Mouse (Mus musculus) brain, embryonic 14.5 days (tissue): ENCODE measurements around the gene Cbr3. TPM values are rescaled to one million over a fixed set of nuclear protein-coding genes. Genes with fewer than 3 reads are reported as not detected.

Experiments used
- DNase-seq: peaks from one replicate; pipeline ENCODE4 v3.0.0-alpha.2; 2011; ENCODE audit warnings: low read depth
- CTCF ChIP-seq: fragments of 200-500 bp; IDR thresholded peaks from 2 replicates; pipeline ENCODE4 v1.5.1; 2012; ENCODE audit warnings: inconsistent platforms, mild to moderate bottlenecking, moderate library complexity, borderline replicate concordance; ENCODE audit not compliant: insufficient read depth, insufficient read length; ENCODE audit errors: extremely low read depth
- POLR2A ChIP-seq: fragments of 200-500 bp; IDR thresholded peaks from 2 replicates; pipeline ENCODE4 v1.6.1; 2012; ENCODE audit warnings: mild to moderate bottlenecking, inconsistent platforms, borderline replicate concordance; ENCODE audit not compliant: poor library complexity, insufficient read depth, insufficient read length, severe bottlenecking; ENCODE audit errors: extremely low read depth
- polyA plus RNA-seq: library from polyadenylated mRNA; depleted of rRNA; stranded (reverse); fragments of >200 nt; gene quantifications from 2 replicates; pipeline ENCODE4 v1.2.3, GENCODE M21; 2012; rRNA removed

The Cbr3 gene
- polyA plus RNA-seq, 1 experiment, result 1.4 TPM

DNA sequence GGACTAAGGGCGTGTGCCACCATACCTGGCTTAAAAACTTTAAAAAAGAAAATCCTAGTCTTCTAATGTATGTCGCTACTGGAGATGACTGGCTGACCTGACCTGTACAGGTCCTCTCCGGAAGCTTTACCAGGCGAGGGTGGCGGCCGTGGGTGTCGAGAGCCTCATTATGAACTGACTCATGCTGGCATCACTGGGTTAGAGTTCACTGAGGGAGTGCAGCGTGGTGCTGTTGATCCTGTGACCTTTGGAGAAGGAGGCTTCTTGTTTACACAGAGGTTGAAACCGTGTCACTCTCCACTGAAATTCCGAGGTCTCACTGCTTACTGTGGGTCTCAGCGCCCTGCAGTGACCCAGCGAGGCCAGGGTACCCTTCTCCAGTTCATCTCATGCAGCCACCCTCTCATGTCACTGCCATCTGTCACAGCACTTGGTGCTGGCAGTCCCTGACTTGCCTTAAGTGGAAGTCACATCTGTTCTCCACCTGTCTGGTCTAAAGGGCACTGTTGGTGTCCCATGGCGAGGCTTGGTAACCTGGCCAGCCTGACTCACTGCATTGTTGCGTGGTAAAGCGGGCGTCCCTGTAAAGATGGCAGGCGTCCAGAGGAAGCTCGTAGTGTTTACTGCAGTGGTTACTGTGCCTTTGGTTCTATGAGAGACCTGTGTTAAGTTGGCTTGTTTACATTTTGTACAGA lies 50.0 kb downstream of the Cbr3 start:
- DNase-seq, result no peak
- no peak for TF ChIP-seq CTCF
- no peak for TF ChIP-seq POLR2A

DNA sequence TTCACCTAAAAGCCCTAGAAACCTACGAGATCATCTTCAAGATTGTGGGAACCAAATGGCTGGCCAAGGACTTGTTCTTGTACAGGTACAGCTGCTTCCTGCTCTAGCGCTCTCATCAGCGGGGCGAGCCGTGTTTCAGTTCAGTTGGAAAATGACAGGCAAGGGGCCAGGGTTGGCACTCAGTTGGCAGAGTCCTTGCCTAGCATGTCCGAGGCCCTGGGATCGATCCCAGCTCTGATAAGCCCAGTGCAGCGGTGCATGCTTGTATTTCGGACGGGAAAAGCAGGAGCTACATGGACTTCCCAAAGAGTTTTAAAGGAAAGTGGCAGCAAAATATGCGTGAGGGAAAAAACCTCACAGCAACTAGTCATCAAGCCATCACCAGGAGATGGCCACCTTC lies 56.2 kb downstream of the Cbr3 start:
- TF ChIP-seq POLR2A (no peak), CTCF (no peak)
- DNase-seq, result peak; percentile 5

Other genes starting within 250 kb of the Cbr3 start
- 18.2 and 20.4 TPM in 2 replicates for gene Setd4, start 79.2 kb upstream of the Cbr3 start, polyA plus RNA-seq
- gene Cbr1, start 77.4 kb upstream of the Cbr3 start, polyA plus RNA-seq, result 159 and 202 TPM in 2 replicates
- 0.08 and 0.10 TPM in 2 replicates for gene Gm5678, start 55.1 kb upstream of the Cbr3 start, polyA plus RNA-seq
- 51.8 and 63.3 TPM in 2 replicates for gene Dop1b, start 28.7 kb downstream of the Cbr3 start, polyA plus RNA-seq
- gene Morc3, start 148.9 kb downstream of the Cbr3 start, polyA plus RNA-seq, result 29.7 and 30.8 TPM in 2 replicates
- gene Chaf1b, start 200.7 kb downstream of the Cbr3 start, polyA plus RNA-seq, result 20.5 and 26.7 TPM in 2 replicates